Comparison of ENCODE assay signal across 10 mouse cellular contexts in genomic region chr4:135154089-135154949, GRCm38 (mm10). TPM values are rescaled to one million over a fixed set of nuclear protein-coding genes. Genes with fewer than 3 reads are reported as not detected.
A peak's percentile ranks its signal among the peaks of the same experiment; 100 is the strongest.
DNase-seq lines count a peak whose midpoint lies in the region; ATAC-seq and TF ChIP-seq lines count a peak whose summit lies in the region.
"Had no signal": no experiment of that assay in that cellular context is flagged by ENCODE, and none has a peak within 500 bp of the region (broad histone marks: within the 10 kb centered on the region; RNA-seq: fewer than 3 reads in every experiment).

No protein-coding gene starts in this region.

- no peak overlapping the region for H3K27ac ChIP-seq in midbrain, embryonic 11.5 days (ENCODE audit: low read depth, low read length)
- H3K27ac ChIP-seq in midbrain, postnatal 0 days (ENCODE audit: low read depth, low read length) = no peak overlapping the region
- no peak overlapping the region for H3K27ac ChIP-seq in limb, embryonic 13.5 days
- H3K27ac ChIP-seq: kidney, embryonic 15.5 days; lung, embryonic 15.5 days had no signal

- peaks cover 99% of the 10 kb centered on the region for H3K27me3 ChIP-seq in midbrain, embryonic 11.5 days (ENCODE audit: control insufficient read depth, insufficient read depth, low read length)
- peaks cover 92% of the 10 kb centered on the region for H3K27me3 ChIP-seq in midbrain, postnatal 0 days (ENCODE audit: insufficient read depth, low read length)
- peaks cover 100% of the 10 kb centered on the region for H3K27me3 ChIP-seq in limb, embryonic 13.5 days

- 0 out of 2 replicates have a peak, but pooled peaks cover 3% of the 10 kb centered on the region for H3K4me1 ChIP-seq in midbrain, embryonic 11.5 days (ENCODE audit: control insufficient read depth, insufficient read depth, low read length)
- H3K4me1 ChIP-seq in midbrain, postnatal 0 days (ENCODE audit: insufficient read depth, low read length) = no peaks in the 10 kb centered on the region
- peaks cover 74% of the 10 kb centered on the region for H3K4me1 ChIP-seq in limb, embryonic 13.5 days

- no peak overlapping the region for H3K4me3 ChIP-seq in midbrain, embryonic 11.5 days (ENCODE audit: low read depth, low read length)
- H3K4me3 ChIP-seq in midbrain, postnatal 0 days (ENCODE audit: low read depth, low read length) = no peak overlapping the region
- peak overlapping the region; percentile 51 for H3K4me3 ChIP-seq in limb, embryonic 13.5 days

- no peak for ATAC-seq in midbrain, embryonic 11.5 days (ENCODE audit: low FRiP score)
- no peak for ATAC-seq in midbrain, postnatal 0 days (ENCODE audit: low FRiP score)
- no peak for ATAC-seq in limb, embryonic 13.5 days (ENCODE audit: low FRiP score, low read depth)

- no peaks in the 10 kb centered on the region for H3K9me3 ChIP-seq in midbrain, embryonic 11.5 days (ENCODE audit: control insufficient read depth, low read length)
- no peaks in the 10 kb centered on the region for H3K9me3 ChIP-seq in midbrain, postnatal 0 days (ENCODE audit: low read length)
- H3K9me3 ChIP-seq in limb, embryonic 13.5 days = no peaks in the 10 kb centered on the region
- H3K9me3 ChIP-seq: kidney, embryonic 15.5 days; lung, embryonic 15.5 days had no signal

- H3K9ac ChIP-seq in midbrain, embryonic 11.5 days (ENCODE audit: low read length) = no peak overlapping the region
- no peak overlapping the region for H3K9ac ChIP-seq in midbrain, postnatal 0 days (replicated peaks; ENCODE audit: low read length, poor library complexity, severe bottlenecking)
- peak overlapping the region; percentile 67 for H3K9ac ChIP-seq in limb, embryonic 13.5 days
- H3K9ac ChIP-seq: kidney, embryonic 15.5 days; lung, embryonic 15.5 days had no signal

- H3K36me3 ChIP-seq in midbrain, embryonic 11.5 days (ENCODE audit: control insufficient read depth, insufficient read depth, low read length) = no peaks in the 10 kb centered on the region
- H3K36me3 ChIP-seq in midbrain, postnatal 0 days (ENCODE audit: insufficient read depth, low read length) = no peaks in the 10 kb centered on the region
- no peaks in the 10 kb centered on the region for H3K36me3 ChIP-seq in limb, embryonic 13.5 days
- H3K36me3 ChIP-seq: kidney, embryonic 15.5 days; lung, embryonic 15.5 days had no signal

- H3K4me2 ChIP-seq in midbrain, embryonic 11.5 days = no peak overlapping the region
- H3K4me2 ChIP-seq in midbrain, postnatal 0 days (ENCODE audit: low read depth, low read length, poor library complexity, severe bottlenecking) = no peak overlapping the region
- H3K4me2 ChIP-seq in limb, embryonic 13.5 days (replicated peaks) = peak overlapping the region; percentile 65
- H3K4me2 ChIP-seq: kidney, embryonic 15.5 days had no signal

- TF ChIP-seq CTCF in midbrain, postnatal 0 days (IDR thresholded peaks at IDR 0.05) = no peak

- WGBS in midbrain, embryonic 11.5 days = 2% methylated on average over 21 of the region's 21 CpGs
- WGBS in midbrain, postnatal 0 days = 2% methylated on average over 21 of the region's 21 CpGs
- WGBS in limb, embryonic 13.5 days = 3% methylated on average over 21 of the region's 21 CpGs

- DNase-seq in cerebellum, postnatal 14 days = peak; percentile 34 to 41
- DNase-seq in cerebellum, adult 9-10 months = no peak
- peak; percentile 96 for DNase-seq in midbrain, embryonic 11.5 days (ENCODE audit: low spot score, missing footprints)
- no peak for DNase-seq in midbrain, postnatal 0 days (ENCODE audit: low spot score)
- DNase-seq in thymus, postnatal 14 days = peak; percentile 43
- DNase-seq in cerebellum, adult 8-10 months = no peak
- no peak for DNase-seq in cerebellum, postnatal 4 days (ENCODE audit: low spot score in 2 of 2)

RNA-seq across cellular contexts. Expression of gene Runx3, which starts 33.9 kb away (rescaled TPM):
- polyA plus RNA-seq in midbrain, embryonic 11.5 days (2014; fragmentation: Nextera tagmentation; extraction: Ambion mirVana) = 0.08 TPM in 1 of 2 replicates, not detected in the other
- not detected in 2 replicates for total RNA-seq in midbrain, postnatal 0 days (2014; rRNA removed)
- polyA plus RNA-seq in midbrain, postnatal 0 days (2015; fragmentation: Nextera tagmentation; extraction: Ambion mirVana) = not detected in 2 replicates
- 3.7 and 4.6 TPM in 2 replicates for polyA plus RNA-seq in limb, embryonic 13.5 days (2015; fragmentation: Nextera tagmentation; extraction: Ambion mirVana)

Comparison
In these comparisons a context has a peak if more than half of its experiments do, and no peak if none do; other contexts are left out.
1. DNase-seq: peak in cerebellum, postnatal 14 days (2 of 2), midbrain, embryonic 11.5 days (single experiment) and thymus, postnatal 14 days (single experiment); none in cerebellum, adult 9-10 months (single experiment), midbrain, postnatal 0 days (single experiment), cerebellum, adult 8-10 months (single experiment) and cerebellum, postnatal 4 days (0 of 2).